Mouse (Mus musculus): ENCODE results near the gene Nrn1.

The Nrn1 gene

DNA sequence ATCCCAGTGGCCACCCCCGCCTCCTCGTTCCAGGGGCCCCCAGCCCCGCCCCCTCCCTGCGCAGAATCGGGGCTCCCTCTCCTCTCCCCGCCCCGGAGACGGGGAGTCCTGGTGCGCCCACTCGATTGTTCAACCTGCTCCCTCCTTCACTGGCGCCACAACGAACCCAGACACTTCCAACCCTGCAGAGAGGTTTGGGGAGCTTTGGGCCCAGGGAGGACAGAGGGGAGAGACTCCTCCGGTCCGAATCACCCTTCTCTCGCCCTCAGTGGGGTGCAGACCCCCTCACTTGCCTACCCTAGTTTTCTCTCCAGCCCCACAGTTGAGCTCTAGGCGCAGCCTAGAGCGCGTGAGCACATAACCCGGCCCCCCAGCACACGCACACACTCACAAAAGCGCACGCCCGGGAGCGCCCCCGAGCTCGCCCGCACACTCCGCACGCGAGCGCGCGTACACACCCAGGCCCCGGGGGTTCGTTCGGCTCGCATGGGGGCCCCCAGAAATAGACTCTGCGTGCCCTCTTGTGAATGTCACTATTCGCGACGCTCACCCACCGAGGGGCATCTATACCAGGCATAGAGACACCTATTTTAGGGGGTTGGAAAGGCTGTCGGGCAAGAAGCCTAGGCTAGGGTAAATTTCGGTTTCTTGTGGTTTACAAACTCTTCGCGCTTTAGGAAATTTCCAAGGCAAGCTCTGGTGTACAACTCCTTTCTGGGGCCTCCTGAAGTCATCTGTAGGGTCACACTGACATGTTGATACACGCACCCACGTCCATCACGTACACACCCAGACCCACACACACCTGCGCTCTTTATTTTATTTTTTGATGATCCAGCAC, at the start of gene Nrn1:
Gene Nrn1, minus strand, starts transcription at position 401 of the 841 bp plus-strand sequence.
- DNase-seq (ENCODE audit: low read depth, low spot score) = no peak

DNA sequence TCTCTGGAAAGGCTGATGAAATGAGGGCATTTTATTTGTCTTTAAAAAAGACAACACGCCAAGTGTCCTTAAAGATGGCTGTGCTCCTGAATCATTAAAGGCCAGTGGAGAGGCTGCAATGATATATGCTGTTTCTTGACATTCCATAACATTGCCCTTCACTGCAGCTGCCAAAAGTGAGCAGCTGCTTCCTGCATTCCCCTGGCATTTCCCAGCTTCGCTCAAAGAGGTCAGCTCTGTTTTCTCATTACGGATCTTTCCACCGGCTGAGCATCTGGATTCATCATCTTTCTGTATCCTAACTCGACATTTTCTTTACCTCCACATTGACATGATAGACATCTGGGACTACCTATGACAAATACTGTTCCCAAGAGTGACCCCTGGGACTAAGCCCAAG, 44.7 kb upstream of the Nrn1 start:
- DNase-seq (ENCODE audit: low read depth, low spot score) = no peak

DNA sequence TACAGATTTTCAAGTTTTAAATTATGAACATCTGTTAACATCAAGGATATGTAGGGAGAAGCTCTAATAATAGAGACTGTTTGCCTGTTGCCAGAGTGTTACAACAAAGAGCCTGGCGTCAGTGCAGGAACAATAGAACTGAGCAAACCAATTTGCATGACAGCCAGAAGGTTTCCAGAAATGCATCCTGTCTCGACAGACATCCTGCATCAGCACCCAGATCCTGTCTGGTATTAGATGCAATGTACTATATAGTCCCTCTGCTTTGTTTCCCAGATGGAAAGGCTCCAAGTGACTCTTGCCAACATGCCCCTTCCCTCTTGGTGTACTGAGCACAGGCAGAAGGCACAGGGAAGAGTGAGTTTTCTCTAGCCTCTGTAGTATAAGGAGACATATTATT, 31.9 kb upstream of the Nrn1 start:
- DNase-seq (ENCODE audit: low read depth, low spot score) = no peak

DNA sequence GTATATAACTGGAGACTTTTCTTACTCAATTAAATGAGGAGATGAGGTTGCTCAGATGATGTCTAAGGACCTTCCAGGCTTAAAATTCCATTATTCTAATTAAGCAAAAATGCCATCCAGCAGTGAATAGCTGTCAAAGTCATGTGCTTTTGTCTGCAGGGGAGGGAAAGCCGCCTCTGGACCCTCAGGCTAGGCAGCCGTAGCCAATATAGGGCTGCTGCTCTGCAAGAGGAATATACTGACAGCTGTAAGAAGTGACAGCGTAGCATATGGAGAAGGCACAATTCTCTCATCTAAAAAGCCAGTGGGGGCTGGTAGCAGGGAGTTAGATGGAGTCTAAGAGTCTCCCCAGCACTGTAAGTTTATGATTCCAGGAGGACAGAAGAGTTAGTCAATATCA, 16.9 kb upstream of the Nrn1 start:
- DNase-seq (ENCODE audit: low read depth, low spot score) = no peak

DNA sequence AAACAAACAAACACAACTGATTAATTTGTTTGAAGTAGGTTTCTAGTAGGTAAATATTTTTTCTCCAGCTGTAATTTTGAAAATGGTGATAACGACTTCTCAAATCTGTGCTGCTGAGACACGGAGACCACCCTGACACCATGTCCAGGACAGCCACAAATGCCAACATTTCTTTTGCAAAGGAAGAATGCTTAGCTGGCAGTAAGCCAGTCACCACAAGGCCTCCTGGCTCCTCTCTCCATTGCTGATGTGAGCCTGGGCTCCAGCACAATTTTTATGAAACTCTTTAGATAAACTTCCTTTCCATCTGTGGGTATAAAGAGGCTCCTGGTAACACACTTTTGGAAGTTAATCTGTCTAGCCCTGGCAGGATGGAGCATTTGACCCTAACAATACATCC, 15.1 kb upstream of the Nrn1 start:
- DNase-seq (ENCODE audit: low read depth, low spot score) = no peak

DNA sequence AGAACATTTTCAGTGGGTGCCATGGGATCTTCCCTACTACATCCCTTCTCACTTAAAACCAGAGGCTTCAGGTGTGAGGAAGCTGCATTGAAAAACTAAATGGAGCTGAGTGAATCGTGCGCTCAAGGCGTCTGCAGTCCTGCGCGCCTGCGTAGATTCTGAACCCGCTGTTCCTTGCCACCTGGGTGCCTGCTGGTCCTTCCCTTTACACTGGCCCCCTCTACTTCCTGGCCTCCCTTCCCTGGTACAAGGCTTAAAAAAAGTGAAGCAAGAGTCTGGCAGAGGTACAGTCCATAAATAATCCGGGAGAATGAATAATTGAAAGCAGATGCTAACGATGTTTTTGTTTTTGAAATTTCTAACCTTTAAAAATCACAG, 1.7 kb upstream of the Nrn1 start:
- DNase-seq (ENCODE audit: low read depth, low spot score) = no peak

DNA sequence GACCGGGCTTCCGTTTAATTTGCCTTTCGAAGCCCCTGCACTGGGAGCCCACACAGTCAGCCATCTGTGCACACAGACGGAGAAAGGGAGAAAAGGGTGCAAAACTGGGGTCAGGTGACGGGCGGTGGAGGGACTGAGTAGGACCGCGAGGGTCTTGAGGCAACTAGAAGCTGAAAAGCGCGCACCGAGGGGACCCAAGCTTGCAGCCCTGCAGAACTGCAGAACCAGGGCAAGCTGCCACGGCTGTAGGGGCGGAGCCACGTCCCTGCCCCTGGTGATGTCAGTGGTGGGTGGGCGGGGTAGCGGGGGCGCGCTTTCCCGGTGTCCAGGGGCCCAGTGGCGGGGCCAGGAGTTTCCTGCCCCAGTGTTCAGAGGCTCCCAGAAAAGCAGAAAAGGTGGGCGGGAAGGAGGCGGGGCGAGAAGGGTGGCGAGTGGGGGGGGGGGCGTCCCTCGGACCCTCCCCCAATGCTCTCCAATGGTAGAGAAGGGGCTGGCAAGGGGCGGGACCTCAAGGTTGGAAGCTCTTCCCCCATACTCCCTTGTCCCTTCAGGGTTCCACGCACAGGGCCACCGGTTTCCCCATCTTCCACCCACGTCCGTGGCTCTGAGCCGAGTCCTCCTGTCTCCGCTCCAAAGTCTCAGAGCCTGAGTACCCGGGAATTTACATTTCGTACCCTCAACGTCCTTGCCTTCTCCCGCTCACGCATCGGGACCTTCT, 1.1 kb upstream of the Nrn1 start:
- no peak for DNase-seq (ENCODE audit: low read depth, low spot score)

DNA sequence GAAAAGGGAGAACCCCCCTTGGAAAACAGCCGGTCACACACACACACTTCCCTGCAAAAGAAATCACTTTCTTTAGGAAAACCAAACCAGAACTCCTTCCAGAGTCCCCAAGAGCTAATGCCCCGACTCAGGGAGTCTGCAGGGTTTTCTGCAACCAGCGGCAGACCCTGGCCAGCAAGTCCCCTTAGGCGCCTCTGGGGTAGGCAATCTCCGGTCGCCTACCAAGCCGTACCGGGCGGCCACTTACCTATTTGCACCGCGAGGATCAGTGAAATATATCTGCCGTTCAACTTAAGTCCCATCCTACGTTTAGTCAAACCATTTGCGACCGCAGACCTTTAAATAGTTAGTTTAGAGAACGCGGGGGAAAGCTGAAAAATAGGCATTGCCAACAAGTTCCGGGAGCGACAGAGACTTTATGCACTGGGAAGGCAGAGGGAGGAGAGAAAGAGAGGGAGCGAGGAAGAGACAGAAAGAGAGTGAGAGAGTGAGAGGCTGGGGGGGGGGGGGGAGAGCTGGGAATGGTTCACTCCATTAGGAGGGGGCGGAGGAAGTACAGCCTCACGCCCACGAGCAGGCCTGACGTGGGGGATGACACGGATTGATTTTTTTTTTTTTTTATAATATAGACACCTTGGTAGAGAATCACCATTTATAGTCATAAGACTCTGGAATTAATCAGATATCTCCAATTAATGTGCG, 791 bp downstream of the Nrn1 start:
- DNase-seq (ENCODE audit: low read depth, low spot score) = no peak

DNA sequence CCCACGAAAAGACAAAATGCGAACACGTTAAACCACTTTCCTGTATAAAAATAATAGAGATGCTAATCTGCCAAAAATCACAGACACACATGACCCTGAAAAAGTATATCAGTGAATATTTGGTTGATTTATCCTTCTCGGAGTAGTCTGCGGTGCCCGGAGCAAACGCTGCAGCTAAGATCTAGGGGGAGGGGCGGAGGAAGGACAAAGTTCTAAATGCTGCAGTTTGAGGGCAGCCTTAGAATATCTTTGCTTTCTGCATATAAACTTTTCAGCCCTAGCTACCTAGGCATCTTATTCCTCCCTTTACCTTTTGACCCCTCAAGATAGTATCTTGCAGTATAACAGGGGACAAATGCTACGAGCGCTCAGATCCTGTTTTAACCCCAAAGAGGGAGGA, 1.4 kb downstream of the Nrn1 start:
- DNase-seq (ENCODE audit: low read depth, low spot score) = no peak

DNA sequence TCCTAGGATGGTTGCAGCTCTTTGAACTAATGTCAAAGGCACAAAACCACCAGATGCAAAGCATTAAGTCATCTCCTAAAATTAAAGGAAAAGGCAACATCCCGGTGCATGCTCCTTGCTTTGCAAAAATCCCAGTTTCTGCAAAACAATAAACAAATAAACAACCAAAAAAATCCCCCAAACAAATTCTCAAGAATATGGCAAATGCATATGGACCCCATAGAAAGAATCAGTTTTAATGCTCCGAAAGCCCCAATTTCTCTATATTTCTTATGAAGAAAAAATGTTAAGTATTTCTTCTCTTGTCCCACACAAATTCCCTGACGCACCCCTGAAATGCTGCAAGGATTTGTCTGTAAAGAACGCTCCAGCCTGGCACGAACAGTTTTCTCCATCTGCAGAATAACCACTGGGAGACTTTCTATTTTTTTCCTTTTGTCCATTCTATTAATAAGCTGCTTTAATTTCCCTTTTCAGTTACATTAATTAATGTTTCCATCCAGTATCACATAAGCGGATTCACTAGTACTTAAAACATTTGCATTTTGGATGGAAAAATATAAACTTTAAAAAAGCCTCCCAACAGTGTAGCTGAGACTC, 1.9 kb downstream of the Nrn1 start:
- DNase-seq (ENCODE audit: low read depth, low spot score) = no peak

DNA sequence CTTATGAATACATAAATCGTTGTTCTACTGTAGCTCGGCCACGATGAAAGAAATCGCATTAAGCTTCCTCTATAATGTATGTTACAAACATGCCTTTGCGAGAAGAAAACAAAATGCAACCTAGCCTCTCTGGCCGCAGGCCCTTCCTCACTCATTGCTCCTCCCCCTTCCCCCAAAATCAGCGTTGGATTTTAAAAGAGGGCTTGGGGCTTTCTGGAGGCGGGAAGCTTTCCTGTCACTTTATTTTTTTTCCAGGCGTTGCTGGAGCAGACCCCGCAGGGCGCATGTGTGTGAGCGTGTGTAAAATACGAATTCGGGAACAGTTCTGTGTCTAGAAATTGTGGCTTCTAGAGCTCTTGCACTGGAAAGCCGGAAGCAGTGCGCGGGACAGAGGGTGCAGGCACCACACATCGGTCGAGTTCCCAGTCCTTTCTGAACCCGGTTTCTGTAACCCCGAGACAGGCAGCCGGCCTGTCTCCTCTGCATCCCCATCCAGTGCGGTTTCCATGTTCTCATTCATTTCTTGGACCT, 2.9 kb downstream of the Nrn1 start:
- DNase-seq (ENCODE audit: low read depth, low spot score) = no peak

DNA sequence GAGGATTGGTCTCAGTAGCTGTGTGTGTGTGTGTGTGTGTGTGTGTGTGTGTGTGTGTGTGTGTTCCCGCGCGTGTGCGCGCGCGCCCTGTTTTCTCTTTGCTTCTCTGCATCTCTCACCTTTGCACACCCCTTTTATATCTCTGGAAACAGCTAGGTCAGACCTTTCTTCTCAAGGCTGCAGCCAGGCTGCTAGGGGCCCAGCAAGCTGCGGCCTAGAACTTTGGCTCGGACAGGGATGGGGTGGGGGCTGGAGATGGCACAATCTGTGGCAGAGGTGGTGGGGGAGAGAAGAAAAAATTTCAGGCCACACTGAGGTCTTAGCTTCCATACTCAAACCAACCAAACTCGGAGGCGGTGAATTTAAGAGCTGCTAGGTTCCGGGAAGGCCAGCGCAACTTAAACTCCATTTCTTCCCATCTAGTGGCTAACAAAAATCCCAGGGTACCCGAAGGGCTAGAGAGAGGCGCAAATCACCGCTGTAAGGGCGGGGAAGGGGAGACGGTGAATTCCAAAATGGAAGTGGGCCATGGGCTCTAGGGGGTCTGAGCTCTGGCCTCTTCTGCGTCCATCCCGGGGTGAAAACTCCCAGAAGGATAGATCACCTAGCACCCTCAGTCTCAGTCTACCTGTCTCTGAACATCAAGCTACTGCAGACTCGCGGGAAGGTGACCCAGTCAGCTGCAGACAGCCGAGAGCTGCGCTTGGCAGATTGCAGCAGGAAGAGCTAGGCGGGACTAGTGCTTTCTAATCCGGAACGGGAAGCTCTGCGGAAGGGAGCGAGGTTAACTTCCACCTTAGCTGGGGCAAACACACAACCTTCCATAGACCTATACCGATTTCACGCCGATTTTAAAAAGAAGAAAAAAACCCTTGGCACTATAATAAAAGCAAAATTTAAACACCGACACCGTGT, 3.7 kb downstream of the Nrn1 start:
- DNase-seq (ENCODE audit: low read depth, low spot score) = no peak

DNA sequence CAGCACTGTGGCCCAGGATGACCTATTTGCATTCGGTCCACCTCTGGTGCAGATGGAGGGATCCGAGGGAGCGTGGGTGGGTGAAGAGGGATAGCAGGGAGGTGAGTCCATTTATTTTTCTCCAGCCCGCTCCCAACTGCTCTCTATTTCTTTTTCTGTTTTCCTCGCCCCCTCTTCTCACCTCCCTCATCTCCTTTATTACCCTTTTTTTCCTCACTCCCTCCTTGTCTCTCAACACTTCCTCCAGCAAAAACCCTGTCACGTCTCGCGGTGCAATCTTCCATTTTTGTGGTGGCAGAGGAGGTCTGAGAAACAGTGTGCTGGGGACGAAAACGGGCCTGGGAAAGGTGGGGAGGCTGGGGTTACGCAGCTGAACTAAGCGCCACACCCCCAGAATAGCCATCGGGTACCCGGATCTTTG, 4.6 kb downstream of the Nrn1 start:
- no peak for DNase-seq (ENCODE audit: low read depth, low spot score)

DNA sequence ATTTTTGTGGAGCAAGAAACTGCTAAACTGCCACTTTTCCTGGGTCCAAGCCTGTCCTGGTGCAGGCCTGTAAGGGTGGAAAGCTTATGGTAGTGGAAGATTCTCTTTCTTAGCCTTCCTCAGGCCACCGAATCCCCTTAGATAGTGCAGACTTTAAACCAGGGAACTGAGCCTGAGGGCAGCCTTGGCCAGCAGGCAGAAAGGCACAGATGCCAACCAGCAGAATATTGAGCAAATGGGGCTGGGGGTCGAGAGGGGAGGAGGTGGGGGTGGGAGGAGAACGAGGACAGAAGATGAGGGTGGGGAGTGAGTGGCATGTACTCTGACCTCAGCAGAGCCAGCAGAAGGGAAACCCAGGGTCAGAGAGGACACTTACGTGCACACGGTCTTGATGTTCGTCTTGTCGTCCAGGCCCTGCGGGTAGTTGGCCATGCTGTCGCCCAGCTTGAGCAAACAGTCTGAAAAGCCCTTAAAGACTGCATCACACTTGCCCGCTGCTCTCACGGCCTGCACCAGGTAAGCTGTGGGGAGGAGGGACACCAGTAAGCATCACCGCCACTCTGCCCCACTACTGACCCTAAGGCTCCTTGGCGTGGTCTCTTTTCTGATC, 5.1 kb downstream of the Nrn1 start:
- no peak for DNase-seq (ENCODE audit: low read depth, low spot score)

DNA sequence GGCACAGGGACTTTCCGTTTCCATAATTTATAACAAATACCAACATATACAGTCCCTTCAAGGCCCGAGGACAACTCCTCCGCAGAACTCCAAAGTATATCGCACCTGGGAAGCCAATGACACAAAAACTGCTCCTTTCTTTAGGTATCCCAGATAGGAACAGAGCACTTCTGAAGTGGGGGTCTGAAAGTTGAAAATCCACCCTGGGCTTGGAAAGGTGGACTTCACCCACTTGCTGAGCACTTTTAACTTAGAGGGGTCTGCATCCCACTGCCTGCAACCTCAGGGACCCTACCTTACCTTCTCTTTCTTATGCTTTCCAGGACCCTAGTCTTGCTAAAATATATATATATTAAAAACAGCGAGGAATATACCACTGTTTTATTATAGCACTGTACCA, 6.4 kb downstream of the Nrn1 start:
- no peak for DNase-seq (ENCODE audit: low read depth, low spot score)

DNA sequence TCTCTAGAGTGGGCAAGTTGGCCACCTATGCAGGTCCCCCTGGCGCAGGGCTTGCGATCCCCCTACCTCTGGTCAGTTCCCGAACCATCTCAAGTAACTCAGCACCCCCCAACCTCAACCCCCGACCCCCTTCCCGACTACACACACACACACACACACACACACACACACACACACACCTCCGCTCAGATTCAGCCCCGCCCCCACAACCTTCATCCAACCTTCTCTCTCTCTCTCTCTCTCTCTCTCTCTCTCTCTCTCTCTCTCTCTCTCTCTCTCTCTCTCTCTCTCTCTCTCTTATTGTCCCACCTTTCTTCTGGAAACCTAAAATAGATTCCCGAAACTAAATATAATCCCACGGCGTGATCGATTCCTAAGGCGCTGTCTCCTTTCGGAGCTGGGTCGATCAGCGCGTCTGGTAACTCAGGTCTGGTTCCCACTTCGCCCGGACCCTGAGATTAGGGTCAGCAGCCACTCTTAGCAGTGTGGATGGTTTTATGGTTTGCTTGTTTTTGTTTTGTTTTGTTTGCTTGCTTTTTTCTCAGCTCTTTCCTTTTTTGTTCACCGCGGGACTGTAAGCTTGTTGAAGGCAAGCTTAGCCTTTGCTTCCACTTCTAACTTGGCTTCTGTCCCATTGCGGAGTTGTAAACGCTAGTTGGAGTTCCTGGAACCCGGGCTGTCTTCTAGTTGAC, 7.0 kb downstream of the Nrn1 start:
- DNase-seq (ENCODE audit: low read depth, low spot score) = no peak

DNA sequence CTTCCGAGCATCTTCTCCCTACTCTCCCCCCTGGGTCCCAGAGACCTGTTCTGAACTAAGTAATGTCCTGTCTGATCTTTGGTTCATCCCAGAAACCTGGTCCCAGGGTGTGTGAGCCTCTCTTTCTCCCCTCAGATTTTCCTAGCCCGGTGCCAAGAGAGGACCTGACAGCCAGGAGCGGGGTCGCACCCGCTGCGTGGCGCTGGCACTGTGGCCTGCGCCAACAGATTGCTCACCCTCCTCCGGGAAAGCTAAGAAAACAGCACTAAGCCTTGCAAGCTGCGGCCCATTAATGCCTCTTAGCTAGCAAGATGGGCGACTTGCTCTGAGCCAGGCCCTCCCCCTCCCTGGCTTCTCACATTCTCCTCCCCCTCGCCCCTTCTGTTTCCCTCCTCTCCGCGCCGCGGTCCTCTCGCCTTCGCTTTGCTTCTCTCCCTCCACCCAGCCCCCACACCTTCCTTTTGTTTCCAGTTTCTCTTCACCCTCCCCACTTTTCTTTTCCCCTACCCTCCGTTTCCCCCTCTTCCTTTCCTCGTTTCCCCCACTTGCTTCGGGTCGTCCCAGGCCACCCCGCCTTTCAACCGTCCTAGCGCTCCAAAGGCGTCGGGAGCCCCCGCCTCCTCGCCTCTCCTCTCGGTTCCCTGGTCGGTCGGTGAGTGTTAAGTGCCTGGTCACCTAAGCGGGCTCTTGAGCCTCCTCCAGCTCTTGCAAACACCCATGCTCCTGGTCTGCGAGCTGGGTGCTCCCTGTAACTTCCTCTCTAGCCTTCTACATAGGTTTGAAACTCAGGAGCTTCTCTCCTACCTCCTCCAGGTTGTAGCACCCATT, 7.8 kb downstream of the Nrn1 start:
- DNase-seq (ENCODE audit: low read depth, low spot score) = no peak

DNA sequence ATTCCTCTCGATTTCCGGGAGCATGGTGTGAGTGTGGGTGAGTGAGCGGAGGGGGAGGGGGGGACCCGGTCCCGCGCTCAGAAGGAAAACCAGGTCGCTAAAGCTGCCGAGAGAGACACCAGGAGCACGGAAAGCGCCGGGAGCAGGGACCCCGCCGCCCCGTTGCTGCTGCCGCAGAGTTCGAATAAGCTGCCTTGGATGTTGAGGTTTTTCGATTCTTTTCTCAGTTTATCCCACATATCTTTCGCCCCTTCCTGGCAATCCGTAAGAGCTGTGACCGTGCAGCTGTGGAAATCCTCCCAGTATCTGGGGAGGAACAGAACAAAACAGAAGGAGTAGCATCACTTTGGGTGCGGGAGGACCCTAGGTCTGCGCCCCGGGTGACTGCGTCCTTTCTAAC, 8.4 kb downstream of the Nrn1 start:
- DNase-seq (ENCODE audit: low read depth, low spot score) = no peak

DNA sequence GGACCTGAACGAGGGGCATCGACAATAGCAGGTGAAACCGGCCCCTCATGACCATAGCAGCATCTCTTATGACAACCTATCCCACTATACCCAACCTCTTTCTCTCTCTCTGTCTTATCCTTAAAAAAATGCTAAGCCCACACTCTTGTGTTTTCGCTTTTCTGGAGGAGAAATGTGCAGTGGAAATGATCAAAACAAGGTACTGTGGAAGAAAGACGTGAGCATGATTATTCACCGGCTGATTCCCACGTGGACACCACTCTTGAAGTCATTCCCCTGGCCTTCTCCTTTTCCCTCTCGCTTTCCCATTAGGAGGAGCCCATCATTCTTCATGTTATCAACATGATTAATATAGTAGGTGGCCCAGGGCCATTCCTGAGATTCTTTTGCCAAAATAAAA, 9.1 kb downstream of the Nrn1 start:
- no peak for DNase-seq (ENCODE audit: low read depth, low spot score)
